Mouse (Mus musculus) urinary bladder, postnatal 14 days (tissue): ENCODE data around the gene 2210016L21Rik.
A peak's percentile ranks its signal among the peaks of the same experiment; 100 is the strongest.

ENCODE experiments used
- DNase-seq: peaks from one replicate; pipeline ENCODE4 v3.0.0; 2021; ENCODE audit warnings: low spot score

The 2210016L21Rik gene

DNA sequence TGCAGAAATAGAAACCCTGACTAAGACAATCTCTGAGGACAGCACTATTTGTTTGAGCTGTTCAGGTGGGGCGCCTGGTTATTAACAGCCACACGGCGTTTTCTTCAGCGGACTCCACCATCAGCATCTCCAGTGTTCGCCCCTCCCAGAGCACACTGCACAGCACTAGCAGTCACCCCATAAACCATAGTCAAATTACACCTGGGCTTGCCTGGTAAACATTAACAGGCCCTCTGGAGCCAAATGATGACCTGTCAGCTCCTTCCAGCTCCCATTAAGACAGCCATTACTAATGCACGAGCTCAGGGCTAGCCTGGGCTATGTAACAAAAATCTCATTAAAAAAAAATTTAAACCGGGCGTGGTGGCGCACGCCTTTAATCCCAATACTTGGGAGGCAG, 3.1 kb downstream of the 2210016L21Rik start:
- no peak for DNase-seq

GRCm38 (mm10) chr5:114948891-114949290, 6.9 kb downstream of the 2210016L21Rik start:
- peak; percentile 55 for DNase-seq

DNA sequence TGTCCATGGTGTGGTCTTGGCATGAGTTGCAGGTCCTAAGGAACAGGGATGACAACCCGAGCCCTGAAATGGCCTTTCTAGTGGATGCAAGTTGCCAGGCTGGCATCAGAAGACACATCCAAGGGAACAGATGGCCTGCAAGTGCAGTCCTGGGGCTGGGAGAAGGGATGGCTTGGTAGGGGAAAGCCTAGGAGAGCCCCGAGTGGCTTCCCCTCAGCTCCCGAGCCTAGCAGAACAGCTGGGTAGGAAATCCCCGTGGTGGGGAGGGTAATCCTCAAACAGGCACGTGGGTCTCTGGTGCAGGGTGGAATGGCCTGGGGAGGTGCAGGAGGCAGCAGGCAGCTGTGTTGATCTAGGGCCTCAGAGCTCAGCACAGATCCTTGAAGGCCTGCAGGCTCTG, 7.4 kb downstream of the 2210016L21Rik start:
- no peak for DNase-seq

GRCm38 (mm10) chr5:114949812-114950211, 7.9 kb downstream of the 2210016L21Rik start:
- DNase-seq = no peak

DNA sequence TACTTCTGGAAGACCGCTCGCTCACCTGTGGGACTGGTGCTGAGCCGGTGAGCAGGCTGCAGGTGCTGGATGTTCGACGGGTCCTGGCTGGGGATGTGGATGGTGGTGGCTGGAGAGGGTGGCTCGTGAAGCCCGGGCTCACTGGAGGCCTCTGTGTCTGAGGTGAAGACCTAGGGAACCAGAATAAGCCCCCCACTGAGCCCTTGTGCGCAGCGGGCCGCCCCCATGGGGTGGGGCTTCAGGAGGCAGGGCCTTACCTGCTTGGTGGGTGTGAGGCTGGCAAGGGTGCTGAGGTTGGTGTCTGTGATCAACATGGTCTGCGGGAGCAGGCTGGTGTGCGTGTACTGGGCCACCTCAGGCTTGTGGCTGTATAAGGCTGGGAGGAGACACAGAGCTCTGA, 8.7 kb downstream of the 2210016L21Rik start:
- no peak for DNase-seq

DNA sequence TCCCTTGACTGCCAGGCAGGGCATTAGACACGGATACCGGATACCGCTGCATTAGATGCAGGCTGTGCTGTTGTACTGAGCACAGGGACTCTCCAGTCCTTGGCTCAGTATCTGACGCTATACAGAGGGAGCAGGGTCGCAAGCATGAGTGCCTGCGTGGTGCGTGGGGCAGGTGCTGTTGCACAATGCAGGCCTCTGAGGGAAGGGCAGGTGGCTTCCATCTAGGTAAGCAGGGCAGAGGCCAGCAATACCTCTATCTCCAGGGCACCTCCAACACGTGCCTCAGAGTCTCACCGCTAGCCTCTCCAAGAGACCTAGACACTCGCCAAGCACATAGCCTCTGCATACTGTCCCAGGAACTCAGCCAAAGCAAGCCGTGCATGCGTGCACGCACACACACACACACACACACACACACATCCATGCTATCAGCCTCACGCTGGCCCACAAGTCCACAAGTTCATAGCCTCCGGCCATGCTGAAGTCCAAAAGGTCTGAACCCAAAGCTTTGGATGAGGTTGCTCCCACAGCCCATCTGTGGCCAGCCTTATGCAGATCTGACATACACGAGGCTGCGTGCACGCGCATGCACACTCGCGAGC, 9.4 kb downstream of the 2210016L21Rik start:
- no peak for DNase-seq

GRCm38 (mm10) chr5:114953326-114953725, 11.4 kb downstream of the 2210016L21Rik start:
- DNase-seq = no peak

GRCm38 (mm10) chr5:114958069-114958468, 16.1 kb downstream of the 2210016L21Rik start:
- no peak for DNase-seq

DNA sequence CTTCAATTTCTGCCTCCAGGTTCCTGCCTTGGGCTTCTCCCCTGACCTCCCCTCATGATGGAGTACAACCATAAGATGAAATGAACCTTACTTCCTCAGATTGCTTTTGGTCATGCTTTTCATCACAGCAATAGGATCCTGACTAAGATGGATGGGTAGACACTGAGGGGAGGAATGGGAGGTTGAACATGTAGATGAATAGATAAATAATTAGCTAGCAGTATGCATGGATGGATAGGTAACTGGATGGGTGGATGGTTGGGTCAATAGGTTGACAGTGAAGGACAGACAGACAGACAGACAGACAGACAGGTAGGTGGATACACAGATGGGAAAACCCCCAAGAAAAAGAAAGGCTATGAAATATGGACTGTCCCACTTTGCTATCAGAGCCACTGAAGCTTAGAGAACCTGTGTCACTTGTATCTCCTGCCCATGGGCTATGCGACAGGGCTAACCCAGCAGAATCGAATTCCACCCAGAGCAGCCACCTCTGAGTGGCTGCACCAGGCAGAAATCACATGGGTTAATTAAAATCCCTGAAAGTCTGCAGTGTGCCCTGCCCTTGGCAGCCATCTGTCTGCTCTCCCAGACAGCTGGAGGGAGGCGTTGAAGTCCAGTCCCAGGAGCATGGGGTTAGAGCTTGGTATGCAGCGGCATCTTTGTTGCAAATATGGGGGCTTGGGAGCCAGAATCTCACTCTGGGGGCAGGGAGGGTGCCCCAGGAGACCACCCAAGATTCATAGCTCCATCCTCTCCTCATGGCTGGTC, 19.8 kb downstream of the 2210016L21Rik start:
- DNase-seq = no peak

- DNase-seq = no peak
Observed at GRCm38 (mm10) chr5:114964315-114964966, 22.5 kb downstream of the 2210016L21Rik start.

- DNase-seq = peak; percentile 47
Observed at GRCm38 (mm10) chr5:114964967-114965898, 23.3 kb downstream of the 2210016L21Rik start.

- no peak for DNase-seq
Observed at GRCm38 (mm10) chr5:114967523-114968268, 25.7 kb downstream of the 2210016L21Rik start.

DNA sequence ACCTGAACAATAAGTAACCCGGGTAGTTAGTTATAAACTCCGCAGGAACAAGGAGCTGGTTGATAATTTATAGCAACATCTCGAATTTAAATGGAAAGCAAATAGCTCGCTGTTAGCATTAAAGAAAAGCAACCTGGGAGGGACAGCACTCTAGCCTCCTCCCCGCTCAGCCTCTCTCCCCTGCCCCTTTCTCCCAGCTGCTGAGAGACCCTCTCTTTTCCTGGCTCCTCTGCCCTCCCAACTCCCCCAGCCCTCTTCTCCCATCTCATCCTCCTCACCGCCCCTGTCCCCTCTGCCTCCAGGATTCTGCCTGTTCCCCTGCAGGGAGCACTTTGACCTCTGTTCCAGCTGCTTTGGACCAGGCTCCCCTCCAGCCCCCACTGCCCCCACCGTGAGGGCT, 26.7 kb downstream of the 2210016L21Rik start:
- DNase-seq = no peak

DNA sequence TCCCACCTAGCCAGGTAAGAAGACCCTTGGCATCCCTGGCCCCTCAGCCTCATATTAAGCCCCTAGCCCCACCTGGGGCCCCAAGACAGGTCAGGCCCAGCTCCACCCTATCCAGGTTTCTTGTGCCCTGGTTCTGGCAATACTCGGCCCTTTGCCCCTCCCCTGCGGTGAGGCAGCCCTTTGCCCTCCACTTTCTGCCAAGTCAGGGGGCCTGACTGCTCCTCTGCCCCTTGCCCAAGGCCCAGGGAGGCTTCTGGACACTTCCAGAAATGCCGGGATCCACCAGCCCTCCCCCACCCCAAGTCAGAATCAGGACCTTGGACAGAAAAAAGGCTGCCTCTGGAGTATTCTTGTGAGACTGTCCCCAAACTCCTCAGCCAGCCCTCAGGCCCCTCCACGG, 27.1 kb downstream of the 2210016L21Rik start:
- DNase-seq = no peak

- DNase-seq = no peak
Observed at GRCm38 (mm10) chr5:114969609-114970215, 27.8 kb downstream of the 2210016L21Rik start.

DNA sequence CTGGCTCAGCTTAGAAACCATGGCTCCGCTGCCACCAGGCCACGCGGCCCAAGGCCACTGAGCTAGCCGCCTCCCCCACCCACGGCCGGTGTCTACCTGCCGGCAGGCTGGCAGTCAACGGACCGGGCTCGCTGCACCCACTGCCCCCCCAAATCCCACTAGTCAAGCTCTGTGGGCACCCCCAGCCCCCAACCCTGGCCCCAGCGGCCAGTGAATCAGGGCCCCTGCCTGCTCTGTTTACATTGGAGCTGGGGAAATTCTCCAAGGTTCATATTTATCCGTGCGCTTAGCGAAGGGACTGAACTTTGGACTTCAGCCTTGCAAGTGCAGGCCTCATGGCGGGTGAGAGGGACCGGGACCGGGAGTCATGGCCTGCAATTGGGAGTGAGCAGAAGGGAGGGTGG, 28.9 kb downstream of the 2210016L21Rik start, which contains the start of gene Hnf1a:
Gene Hnf1a, minus strand, starts transcription at position 271 of the 404 bp plus-strand sequence.
- no peak for DNase-seq

- DNase-seq = no peak
Observed at GRCm38 (mm10) chr5:114972201-114972600, 30.2 kb downstream of the 2210016L21Rik start.

- DNase-seq = no peak
Observed at GRCm38 (mm10) chr5:114973131-114973530, 31.2 kb downstream of the 2210016L21Rik start.

- no peak for DNase-seq
Observed at GRCm38 (mm10) chr5:114976935-114977334, 35.0 kb downstream of the 2210016L21Rik start.

- DNase-seq = peak; percentile 28
Observed at GRCm38 (mm10) chr5:114978473-114978872, 36.5 kb downstream of the 2210016L21Rik start.

GRCm38 (mm10) chr5:114978888-114979249, 36.9 kb downstream of the 2210016L21Rik start:
- no peak for DNase-seq
